Comparison of ENCODE assay signal across 17 mouse cellular contexts in the genomic region with DNA sequence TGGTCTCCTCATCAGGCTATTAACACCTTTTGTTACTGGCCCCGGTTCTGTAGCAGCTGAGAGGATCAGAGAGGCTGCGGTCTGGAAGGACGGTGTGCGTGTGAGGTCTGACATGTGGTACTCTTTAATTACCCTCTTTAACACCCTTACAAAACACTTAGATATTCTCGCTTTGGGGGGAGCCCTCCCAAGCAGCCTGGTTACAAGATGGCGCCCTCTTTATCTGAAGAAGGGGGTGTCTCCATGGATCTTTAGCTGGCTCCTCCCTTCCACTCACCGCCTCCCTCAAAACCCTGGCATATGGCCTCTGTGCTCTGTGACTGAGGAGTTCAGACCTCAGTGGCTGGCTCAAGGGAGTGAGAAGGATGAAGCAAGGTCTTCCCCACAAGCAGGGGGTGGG.
DNase-seq lines count a peak whose midpoint lies in the region; ATAC-seq lines count a peak whose summit lies in the region.
"Had no signal": no experiment of that assay in that cellular context is flagged by ENCODE, and none has a peak within 500 bp of the region (broad histone marks: within the 10 kb centered on the region; RNA-seq: fewer than 3 reads in every experiment).

No protein-coding gene starts in this region.

- H3K9me3 ChIP-seq in liver, embryonic 12.5 days (replicated peaks), result no peaks in the 10 kb centered on the region
- H3K9me3 ChIP-seq in liver, embryonic 11.5 days (ENCODE audit: control insufficient read depth, low read length), result no peaks in the 10 kb centered on the region
- H3K9me3 ChIP-seq in forebrain, embryonic 13.5 days (replicated peaks), result no peaks in the 10 kb centered on the region
- H3K9me3 ChIP-seq: liver, embryonic 13.5 days; megakaryocyte, embryonic 14.5 days had no signal

- H3K4me1 ChIP-seq in liver, embryonic 12.5 days, result peaks cover 16% of the 10 kb centered on the region
- H3K4me1 ChIP-seq in liver, embryonic 11.5 days (replicated peaks; ENCODE audit: control insufficient read depth, insufficient read depth, low read length), result peaks cover 3% of the 10 kb centered on the region; the same call in 1 of the 2 replicates
- H3K4me1 ChIP-seq in forebrain, embryonic 13.5 days, result peaks cover 34% of the 10 kb centered on the region
- H3K4me1 ChIP-seq: megakaryocyte, embryonic 14.5 days had no signal

- H3K27ac ChIP-seq in liver, embryonic 12.5 days, result no peak overlapping the region
- H3K27ac ChIP-seq in liver, embryonic 11.5 days (ENCODE audit: low read depth, low read length), result no peak overlapping the region
- no peak overlapping the region for H3K27ac ChIP-seq in forebrain, embryonic 13.5 days
- H3K27ac ChIP-seq: liver, embryonic 13.5 days had no signal

- H3K36me3 ChIP-seq in liver, embryonic 12.5 days, result no peaks in the 10 kb centered on the region
- no peaks in the 10 kb centered on the region for H3K36me3 ChIP-seq in liver, embryonic 11.5 days (ENCODE audit: control insufficient read depth, insufficient read depth, low read length)
- no peaks in the 10 kb centered on the region for H3K36me3 ChIP-seq in forebrain, embryonic 13.5 days (ENCODE audit: poor library complexity, severe bottlenecking)
- H3K36me3 ChIP-seq: liver, embryonic 13.5 days had no signal

- intact Hi-C loops in heart, postnatal 10 days (cut with DNase I), result no loop called here

- ATAC-seq in liver, embryonic 12.5 days, result no peak
- no peak for ATAC-seq in liver, embryonic 11.5 days (replicated peaks; ENCODE audit: low FRiP score)
- peak; percentile 43; the same call in 1 of the 2 replicates for ATAC-seq in forebrain, embryonic 13.5 days
- ATAC-seq: inflammation-experienced regulatory T-cells, adult 6 months had no signal

- WGBS in liver, embryonic 12.5 days (ENCODE audit: insufficient replicate concordance), result 24% methylated on average over 7 of the region's 7 CpGs
- WGBS in liver, embryonic 11.5 days, result 22% methylated on average over 7 of the region's 7 CpGs
- WGBS in forebrain, embryonic 13.5 days, result 15% methylated on average over 7 of the region's 7 CpGs

- H3K4me3 ChIP-seq in liver, embryonic 12.5 days, result no peak overlapping the region
- H3K4me3 ChIP-seq in liver, embryonic 11.5 days (ENCODE audit: low read depth, low read length), result no peak overlapping the region
- no peak overlapping the region for H3K4me3 ChIP-seq in forebrain, embryonic 13.5 days
- H3K4me3 ChIP-seq: liver, embryonic 13.5 days; megakaryocyte, embryonic 14.5 days had no signal

- no peak overlapping the region for H3K9ac ChIP-seq in liver, embryonic 12.5 days
- H3K9ac ChIP-seq in liver, embryonic 11.5 days (ENCODE audit: low read depth, low read length), result no peak overlapping the region
- H3K9ac ChIP-seq in forebrain, embryonic 13.5 days, result no peak overlapping the region
- H3K9ac ChIP-seq: liver, embryonic 13.5 days had no signal

- H3K4me2 ChIP-seq in liver, embryonic 12.5 days, result 0 out of 2 replicates have a peak overlapping the region, but pooled peaks have one; percentile 2
- no peak overlapping the region for H3K4me2 ChIP-seq in liver, embryonic 11.5 days
- H3K4me2 ChIP-seq in forebrain, embryonic 13.5 days, result no peak overlapping the region
- H3K4me2 ChIP-seq: liver, embryonic 13.5 days had no signal

- peaks cover 60% of the 10 kb centered on the region for H3K27me3 ChIP-seq in liver, embryonic 12.5 days (replicated peaks)
- H3K27me3 ChIP-seq in liver, embryonic 11.5 days (replicated peaks; ENCODE audit: control insufficient read depth, insufficient read depth, low read length), result peaks cover 23% of the 10 kb centered on the region
- peaks cover 82% of the 10 kb centered on the region for H3K27me3 ChIP-seq in forebrain, embryonic 13.5 days

- DNase-seq in liver, embryonic 11.5 days (ENCODE audit: low spot score), result no peak
- DNase-seq in embryo, embryonic 10.5 days (ENCODE audit: low spot score), result peak; percentile 62
- peak; percentile 54 for DNase-seq in mesoderm, embryonic 11.5 days (ENCODE audit: low read depth, low spot score)
- DNase-seq in heart, postnatal 10 days, result no peak
- DNase-seq in kidney, adult 11 months, result no peak
- DNase-seq: adrenal gland, postnatal 25 days; cerebellum, adult 8-10 months; gastrocnemius, postnatal 10 days; heart, adult 18-20 months; kidney, adult 9 months; kidney, postnatal 36 days; liver, embryonic 13.5 days; thymus, postnatal 4 days had no signal

Comparison
In these comparisons a context has a peak if more than half of its experiments do, and no peak if none do; other contexts are left out.
1. DNase-seq: peak in embryo, embryonic 10.5 days (single experiment) and mesoderm, embryonic 11.5 days (single experiment); none in liver, embryonic 11.5 days (single experiment), heart, postnatal 10 days (0 of 2) and kidney, adult 11 months (single experiment).